Mouse (Mus musculus) G1E (cell line): ENCODE results near the gene AI661453. TPM values are rescaled to one million over a fixed set of nuclear protein-coding genes. Genes with fewer than 3 reads are reported as not detected.
"Not testable (repeated sequence)": the region's sequence is repeated elsewhere in the genome, so short reads cannot be mapped to it uniquely, and the experiment has no call there.

ENCODE experiments used
- ATAC-seq: 2 replicates; pipeline ENCODE4 v1.8.0; 2016; ENCODE audit warnings: mild to moderate bottlenecking; ENCODE audit not compliant: insufficient number of reproducible peaks, poor library complexity, low FRiP score, severe bottlenecking; ENCODE audit errors: extremely low read depth
- DNase-seq: peaks from one replicate; pipeline ENCODE4 v3.0.0; 2012; ENCODE audit warnings: low spot score
- H3K27me3 ChIP-seq: 2 replicates; pipeline ENCODE4 v1.6.1; 2012; ENCODE audit warnings: mild to moderate bottlenecking, low read length, inconsistent platforms; ENCODE audit not compliant: insufficient read depth
- H3K36me3 ChIP-seq: replicated peaks from 2 replicates; pipeline ENCODE3; 2012; ENCODE audit warnings: mild to moderate bottlenecking, inconsistent platforms
- H3K4me1 ChIP-seq: 2 replicates; pipeline ENCODE4 v1.6.1; 2012; ENCODE audit warnings: low read depth, low read length, inconsistent platforms, mixed read lengths; ENCODE audit not compliant: insufficient read depth
- H3K4me3 ChIP-seq: 2 replicates; pipeline ENCODE4 v1.5.1; 2012; ENCODE audit warnings: low read depth, mild to moderate bottlenecking, inconsistent platforms, low read length, moderate library complexity, mixed read lengths
- H3K9me3 ChIP-seq: replicated peaks from 2 replicates; pipeline ENCODE4 v1.6.1; 2012; ENCODE audit warnings: inconsistent platforms
- CTCF ChIP-seq: IDR thresholded peaks from 2 replicates; pipeline ENCODE4 v1.5.1; 2012; ENCODE audit warnings: low read depth, low read length, inconsistent platforms, mixed read lengths
- GATA1 ChIP-seq: IDR thresholded peaks from 2 replicates; pipeline ENCODE4 v1.6.1; 2012; ENCODE audit warnings: borderline replicate concordance, low read length, inconsistent platforms, mixed read lengths
- GATA2 ChIP-seq: IDR thresholded peaks from 2 replicates; pipeline ENCODE4 v1.6.1; 2012; ENCODE audit warnings: low read depth, low read length, inconsistent platforms, borderline replicate concordance
- POLR2AphosphoS5 ChIP-seq: IDR thresholded peaks from 2 replicates; pipeline ENCODE4 v1.6.1; 2012; ENCODE audit warnings: low read depth, low read length, inconsistent platforms; ENCODE audit not compliant: insufficient replicate concordance
- TAL1 ChIP-seq: conservative IDR thresholded peaks from 2 replicates; pipeline ENCODE4 v1.6.1; 2012; ENCODE audit warnings: low read depth, low read length, inconsistent platforms, mixed read lengths
- polyA plus RNA-seq: library from polyadenylated mRNA; stranded (reverse); fragments of >175 nt; gene quantifications from 2 replicates; pipeline ENCODE4 v1.2.3, GENCODE M21; 2012
- total RNA-seq, 2 experiments: library from RNA; stranded (forward) in 1 of 2; stranded (reverse) in 1 of 2; fragments of 200-1000 nt in 1 of 2; fragments of >200 nt in 1 of 2; fragmentation: Nextera tagmentation in 1 of 2; gene quantifications; 2 replicates each; pipeline ENCODE4 v1.2.3; 2014 to 2017

Gene AI661453
- total and polyA plus RNA-seq, 3 experiments: under 0.01 to 0.03 TPM; not detected in 1

- TF ChIP-seq POLR2AphosphoS5 (no peak), GATA1 (no peak), GATA2 (no peak), CTCF (no peak), TAL1 (no peak)
- Histone ChIP-seq H3K36me3 (peaks cover 44% of the 10 kb centered on the region), H3K4me1 (peaks cover 52% of the 10 kb centered on the region), H3K9me3 (no peaks in the 10 kb centered on the region), H3K4me3 (peak overlapping the region; percentile 80), H3K27me3 (no peaks in the 10 kb centered on the region)
- no peak for ATAC-seq
- DNase-seq: no peak
These were observed 65.1 kb downstream of the AI661453 start for GRCm38 (mm10) chr17:47501531-47501930.

- Histone ChIP-seq H3K27me3 (no peaks in the 10 kb centered on the region), H3K4me1 (peaks cover 56% of the 10 kb centered on the region), H3K9me3 (no peaks in the 10 kb centered on the region), H3K4me3 (peak within 1 kb of the TSS; percentile 80), H3K36me3 (peaks cover 43% of the 10 kb centered on the region)
- no peak for TF ChIP-seq GATA2
- TF ChIP-seq CTCF: no peak
- TF ChIP-seq TAL1: no peak
- TF ChIP-seq POLR2AphosphoS5: no peak
- no peak for TF ChIP-seq GATA1
- peak; percentile 84 for ATAC-seq
- DNase-seq: peak; percentile 89
These were observed 65.7 kb downstream of the AI661453 start, which contains the start of gene Taf8 for GRCm38 (mm10) chr17:47501946-47502706. TSS of gene Taf8 (minus strand) at chr17:47502292.

- Histone ChIP-seq H3K36me3 (peaks cover 42% of the 10 kb centered on the region), H3K4me1 (peaks cover 61% of the 10 kb centered on the region)
- not testable (repeated sequence) for H3K27me3 ChIP-seq, H3K4me3 ChIP-seq, H3K9me3 ChIP-seq, DNase-seq, ATAC-seq
These were observed 66.3 kb downstream of the AI661453 start for GRCm38 (mm10) chr17:47502707-47503045.

- no peaks in the 10 kb centered on the region for H3K9me3 ChIP-seq
- peaks cover 68% of the 10 kb centered on the region for H3K4me1 ChIP-seq
- no peaks in the 10 kb centered on the region for H3K27me3 ChIP-seq
- H3K36me3 ChIP-seq: peaks cover 33% of the 10 kb centered on the region
- TF ChIP-seq TAL1 (no peak), CTCF (no peak), GATA2 (no peak), POLR2AphosphoS5 (no peak), GATA1 (no peak)
- DNase-seq (no peak), ATAC-seq (no peak)
- no peak overlapping the region for H3K4me3 ChIP-seq
These were observed 67.3 kb downstream of the AI661453 start for GRCm38 (mm10) chr17:47503689-47504088.

- DNase-seq: no peak
- Histone ChIP-seq H3K36me3 (peaks cover 28% of the 10 kb centered on the region), H3K4me1 (peaks cover 72% of the 10 kb centered on the region), H3K27me3 (no peaks in the 10 kb centered on the region), H3K9me3 (no peaks in the 10 kb centered on the region), H3K4me3 (peak overlapping the region; percentile 72; the same call in 1 of the 2 replicates)
- no peak for TF ChIP-seq GATA2
- no peak for TF ChIP-seq TAL1
- TF ChIP-seq POLR2AphosphoS5: no peak
- TF ChIP-seq GATA1: no peak
- ATAC-seq: no peak
These were observed 67.8 kb downstream of the AI661453 start for GRCm38 (mm10) chr17:47504228-47504627.

- ATAC-seq (peak; percentile 18; the same call in 1 of the 2 replicates), DNase-seq (peak; percentile 52)
- Histone ChIP-seq H3K4me3 (peak within 1 kb of the TSS; percentile 72), H3K27me3 (no peaks in the 10 kb centered on the region), H3K4me1 (peaks cover 79% of the 10 kb centered on the region), H3K9me3 (no peaks in the 10 kb centered on the region), H3K36me3 (peaks cover 29% of the 10 kb centered on the region)
- TF ChIP-seq GATA2: no peak
- no peak for TF ChIP-seq POLR2AphosphoS5
- TF ChIP-seq CTCF: no peak
- no peak for TF ChIP-seq GATA1
- no peak for TF ChIP-seq TAL1
These were observed 68.5 kb downstream of the AI661453 start, which contains the start of gene Ccnd3 for GRCm38 (mm10) chr17:47504941-47505346. TSS of gene Ccnd3 (plus strand) at chr17:47505051.
